Mouse (Mus musculus): ENCODE measurements around the gene Gys1. TPM values are rescaled to one million over a fixed set of nuclear protein-coding genes. Genes with fewer than 3 reads are reported as not detected.
"Not testable (repeated sequence)": the region's sequence is repeated elsewhere in the genome, so short reads cannot be mapped to it uniquely, and the experiment has no call there.

The Gys1 gene
- polyA plus RNA-seq, 1 experiment: 11.2 TPM

DNA sequence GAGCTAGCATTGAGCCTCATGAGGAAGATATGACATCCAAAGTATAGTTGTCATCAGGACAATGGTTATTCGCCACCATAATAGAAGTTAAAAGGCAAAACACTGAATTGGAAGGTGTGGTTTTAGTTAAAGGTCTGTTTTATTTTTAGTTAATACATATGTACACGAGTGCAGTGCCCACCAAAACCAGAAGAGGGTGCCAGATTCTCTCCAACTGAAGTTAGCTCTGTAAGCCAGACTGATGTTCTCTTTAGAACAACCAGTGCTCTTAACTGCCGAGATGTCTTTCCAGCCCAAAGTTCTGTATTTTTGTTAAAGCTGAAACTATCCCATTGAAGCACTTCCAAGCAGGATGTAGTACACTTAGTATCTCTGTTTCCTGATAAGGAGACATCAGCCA lies 36.2 kb downstream of the Gys1 start:
- DNase-seq (ENCODE audit: low read depth, low spot score): no peak
- WGBS: 5% methylated on average over 3 of the region's 3 CpGs

DNA sequence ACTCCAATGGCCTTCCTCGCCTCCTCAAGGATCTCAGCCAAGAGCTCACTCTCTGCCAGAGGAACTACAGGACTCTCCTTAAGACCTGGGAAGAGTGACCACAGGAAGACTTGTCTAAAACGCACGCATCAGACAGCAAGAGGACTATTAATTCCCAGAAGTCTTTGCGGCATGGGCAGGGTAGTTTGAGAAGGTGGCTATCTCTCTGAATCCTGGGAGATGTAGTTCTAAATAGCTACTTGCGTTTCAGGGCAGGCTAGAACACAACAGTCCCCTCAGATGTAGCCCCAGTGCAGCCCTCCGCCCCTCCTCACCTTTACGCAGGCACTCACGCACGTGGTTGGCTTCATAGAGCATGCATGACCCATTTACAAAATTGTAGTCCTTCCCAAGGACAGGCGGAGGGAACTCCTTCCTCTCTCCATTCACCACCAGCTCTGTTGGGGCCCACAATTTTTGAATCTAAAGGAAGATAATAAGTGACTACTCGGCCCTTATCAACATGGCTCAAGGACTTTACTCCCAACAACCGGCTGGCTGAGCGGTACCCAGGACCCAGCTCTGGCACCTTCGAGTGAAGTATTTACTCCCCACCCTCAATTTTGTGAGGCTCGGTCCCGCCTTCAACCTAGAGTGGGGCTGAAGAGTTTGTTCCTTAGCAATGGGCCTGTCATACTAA lies 40.8 kb downstream of the Gys1 start:
- no peak for DNase-seq (ENCODE audit: low read depth, low spot score)
- 54% methylated on average over 16 of the region's 16 CpGs for WGBS

DNA sequence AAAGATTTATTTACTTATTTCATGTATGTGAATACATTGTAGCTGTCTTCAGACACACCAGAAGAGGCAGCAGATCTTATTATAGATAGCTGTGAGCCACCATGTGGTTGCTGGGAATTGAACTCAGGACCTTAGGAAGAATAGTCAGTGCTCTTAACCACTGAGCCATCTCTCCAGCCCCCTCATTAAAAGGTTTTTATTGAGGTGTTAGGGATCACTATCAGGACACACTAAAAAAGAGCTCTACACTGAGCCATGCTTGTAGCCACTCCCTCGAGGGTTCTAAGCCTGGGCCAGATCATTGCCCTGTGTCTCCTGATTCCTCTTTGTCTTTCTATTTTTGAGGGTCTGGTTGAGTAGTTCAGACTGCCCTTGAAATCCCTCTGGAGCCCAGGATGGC lies 41.8 kb downstream of the Gys1 start:
- WGBS: 29% methylated on average over 1 of the region's 1 CpGs
- no peak for DNase-seq (ENCODE audit: low read depth, low spot score)

DNA sequence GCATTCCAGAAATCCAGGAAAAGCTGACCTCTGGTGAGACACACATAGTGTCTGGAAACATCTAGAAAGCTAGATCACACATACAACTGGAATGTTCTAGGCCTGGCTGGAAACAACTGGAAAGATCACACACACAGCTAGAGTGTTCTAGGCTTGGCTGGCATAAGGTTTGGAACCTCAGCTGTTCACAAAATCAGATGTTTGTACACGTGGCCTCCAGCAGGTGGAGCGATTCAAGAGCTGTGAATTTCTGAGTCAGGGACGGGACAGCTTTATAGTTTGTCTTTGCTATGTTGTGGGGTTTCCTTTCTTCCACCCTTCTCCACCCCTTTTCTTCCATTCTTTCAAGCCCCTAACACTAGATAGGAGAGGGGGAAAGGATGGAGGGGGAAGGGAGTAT lies 42.4 kb downstream of the Gys1 start:
- WGBS: 1% methylated on average over 3 of the region's 3 CpGs
- no peak for DNase-seq (ENCODE audit: low read depth, low spot score)

DNA sequence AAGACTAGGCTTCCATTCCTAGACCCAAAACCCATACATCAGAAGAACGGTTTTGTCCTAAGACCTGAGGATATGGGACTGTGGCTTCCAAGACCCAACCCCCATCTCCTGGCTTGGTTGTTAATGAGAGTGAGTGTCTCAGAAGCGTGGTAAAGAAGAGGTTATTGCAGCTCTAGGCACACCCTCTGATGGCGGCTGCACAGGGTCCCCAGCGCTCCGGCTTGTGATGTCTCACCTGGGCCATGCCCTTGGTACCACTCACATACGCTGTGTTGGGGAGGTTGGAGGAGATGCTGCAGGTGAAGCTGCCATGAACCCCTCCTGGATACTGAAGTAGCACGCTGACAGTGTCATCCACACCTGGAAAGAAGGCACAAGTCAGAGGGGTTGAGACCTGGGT lies 44.1 kb downstream of the Gys1 start:
- WGBS: 94% methylated on average over 7 of the region's 7 CpGs
- no peak for DNase-seq (ENCODE audit: low read depth, low spot score)

DNA sequence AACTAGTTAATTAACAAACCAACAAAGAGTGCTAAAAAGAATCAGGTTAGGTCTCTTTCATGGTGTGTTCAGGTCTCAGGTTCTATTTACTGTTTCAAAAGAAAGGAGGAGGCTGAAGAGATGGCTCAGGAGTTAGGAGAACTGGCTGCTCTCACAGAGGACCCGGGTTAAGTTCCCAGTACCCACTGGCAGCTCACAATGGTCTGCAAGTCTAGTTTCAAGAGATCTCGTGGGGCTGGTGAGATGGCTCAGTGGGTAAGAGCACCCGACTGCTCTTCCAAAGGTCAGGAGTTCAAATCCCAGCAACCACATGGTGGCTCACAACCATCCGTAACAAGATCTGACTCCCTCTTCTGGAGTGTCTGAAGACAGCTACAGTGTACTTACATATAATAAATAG lies 45.7 kb downstream of the Gys1 start:
- WGBS: 74% methylated on average over 4 of the region's 4 CpGs
- not testable (repeated sequence) for DNase-seq (ENCODE audit: low read depth, low spot score)

DNA sequence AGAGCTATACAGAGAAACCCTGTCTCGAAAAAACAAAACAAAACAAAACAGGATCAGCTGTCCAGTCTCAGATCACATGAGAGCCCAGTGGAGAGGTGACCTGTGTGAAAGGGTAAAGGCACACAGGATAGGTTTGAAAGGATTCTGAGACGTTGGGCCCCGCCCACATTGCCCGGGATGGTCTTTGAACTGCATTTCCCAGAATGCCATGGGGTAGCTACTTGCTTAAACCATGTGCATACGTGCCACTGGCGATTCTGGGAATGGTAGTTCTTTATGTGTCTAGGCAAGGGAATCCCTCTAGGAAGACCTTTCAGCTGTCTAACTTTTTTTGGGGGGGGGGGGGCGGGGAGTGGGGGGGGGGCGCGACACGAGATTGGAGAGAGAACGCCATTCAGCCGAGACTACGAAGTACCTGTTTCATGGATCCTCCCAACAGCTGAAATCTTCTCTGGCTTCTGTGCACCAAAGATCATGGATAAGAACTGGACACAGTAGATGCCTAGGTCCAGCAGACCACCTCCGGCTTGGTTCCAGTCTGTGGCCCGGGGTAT lies 46.8 kb downstream of the Gys1 start, which contains the start of gene Tulp2:
Gene Tulp2 (plus strand): TSS at position 504 of the 554 bp plus-strand sequence.
- WGBS: 54% methylated on average over 15 of the region's 15 CpGs
- DNase-seq (ENCODE audit: low read depth, low spot score): no peak

DNA sequence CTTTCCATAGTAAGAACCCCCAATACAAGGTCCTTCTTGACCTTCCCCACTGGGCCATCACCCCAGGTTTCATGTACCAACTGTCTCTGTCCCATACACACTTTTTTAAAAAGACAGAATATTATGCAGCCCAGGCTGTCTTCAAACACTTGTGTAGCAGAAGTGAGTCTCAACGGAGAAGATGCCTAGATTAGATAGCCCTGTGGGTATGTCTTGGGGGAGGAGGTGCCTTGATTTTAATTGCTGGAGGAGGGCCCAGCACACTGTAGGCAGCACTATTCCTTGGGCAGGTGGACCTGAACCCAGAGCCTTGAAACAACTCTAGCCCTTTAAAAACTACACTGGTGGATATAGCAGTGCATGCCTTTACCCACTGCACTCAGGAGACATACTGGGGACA lies 47.5 kb downstream of the Gys1 start:
- DNase-seq (ENCODE audit: low read depth, low spot score): no peak
- WGBS: 90% methylated on average over 1 of the region's 1 CpGs

DNA sequence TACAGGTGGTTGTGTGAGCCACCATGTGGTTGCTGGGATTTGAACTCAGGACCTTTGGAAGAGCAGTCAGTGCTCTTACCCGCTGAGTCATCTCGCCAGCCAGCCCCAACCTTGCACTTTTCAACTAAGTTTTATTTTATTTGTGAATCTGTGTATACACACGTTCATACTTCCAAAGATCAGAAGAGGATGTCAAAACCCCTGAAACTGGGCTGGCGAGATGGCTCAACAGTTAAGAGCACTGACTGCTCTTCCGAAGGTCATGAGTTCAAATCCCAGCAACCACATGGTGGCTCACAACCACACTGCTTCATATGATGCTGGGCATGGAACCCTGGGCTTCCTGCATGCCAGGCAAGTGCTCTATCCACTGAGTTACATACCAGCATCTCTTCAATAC lies 50.3 kb downstream of the Gys1 start:
- WGBS: 89% methylated on average over 5 of the region's 5 CpGs
- not testable (repeated sequence) for DNase-seq (ENCODE audit: low read depth, low spot score)

DNA sequence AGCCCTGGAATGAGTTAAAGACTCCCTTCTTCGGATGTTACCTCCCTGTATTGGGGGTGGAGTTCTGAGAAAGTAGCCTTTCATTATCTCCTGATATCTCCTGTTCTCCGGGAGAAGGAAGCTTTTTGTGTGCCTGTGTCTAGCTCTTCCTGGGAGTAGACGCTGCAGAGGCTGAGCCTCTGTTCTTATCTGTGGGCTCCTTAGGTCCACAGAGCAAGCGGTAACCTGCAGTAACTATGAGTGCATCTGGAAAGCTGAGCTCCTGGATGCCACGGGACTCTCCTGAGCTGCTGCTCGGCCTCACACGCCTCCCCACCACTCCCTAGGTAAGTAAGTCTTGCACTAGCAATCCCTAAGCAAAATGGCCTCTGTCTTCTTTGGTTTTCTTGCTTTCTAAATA lies 51.5 kb downstream of the Gys1 start:
- 71% methylated on average over 7 of the region's 7 CpGs for WGBS
- no peak for DNase-seq (ENCODE audit: low read depth, low spot score)

DNA sequence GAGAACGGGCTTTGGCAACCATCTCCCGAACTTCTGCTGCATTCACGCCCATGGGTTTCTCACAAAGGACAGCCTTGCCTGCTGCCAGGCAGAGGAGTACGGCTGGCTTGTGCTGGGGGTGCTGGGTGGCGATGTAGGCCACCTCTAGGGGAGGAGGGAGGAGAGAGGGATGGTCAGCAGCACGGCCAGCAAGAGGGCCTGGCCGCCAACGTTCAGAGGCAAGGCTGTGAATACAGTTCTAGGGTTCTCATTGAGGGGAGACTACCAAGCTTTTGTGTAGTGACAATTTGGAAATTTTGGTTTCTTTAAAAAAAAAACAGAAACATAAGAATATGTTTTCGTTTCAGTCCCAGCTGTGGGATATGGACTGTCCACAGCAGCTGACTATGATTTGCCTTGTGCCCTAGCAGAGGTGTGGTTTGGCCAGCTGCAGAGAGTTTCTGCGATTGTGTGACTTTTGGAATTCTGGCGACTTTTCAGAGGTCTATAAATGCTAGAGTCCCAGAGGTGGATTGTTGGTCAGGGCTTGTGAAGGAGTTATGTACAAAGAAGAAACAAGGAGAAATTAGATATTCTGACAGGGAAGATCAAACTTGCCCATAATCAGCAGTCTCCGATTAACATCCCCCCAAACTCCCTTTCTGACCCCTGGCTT lies 52.2 kb downstream of the Gys1 start, which contains the start of gene Gm45808:
Gene Gm45808 (minus strand): TSS at position 51 of the 655 bp plus-strand sequence.
- 75% methylated on average over 12 of the region's 12 CpGs for WGBS
- DNase-seq (ENCODE audit: low read depth, low spot score): no peak

DNA sequence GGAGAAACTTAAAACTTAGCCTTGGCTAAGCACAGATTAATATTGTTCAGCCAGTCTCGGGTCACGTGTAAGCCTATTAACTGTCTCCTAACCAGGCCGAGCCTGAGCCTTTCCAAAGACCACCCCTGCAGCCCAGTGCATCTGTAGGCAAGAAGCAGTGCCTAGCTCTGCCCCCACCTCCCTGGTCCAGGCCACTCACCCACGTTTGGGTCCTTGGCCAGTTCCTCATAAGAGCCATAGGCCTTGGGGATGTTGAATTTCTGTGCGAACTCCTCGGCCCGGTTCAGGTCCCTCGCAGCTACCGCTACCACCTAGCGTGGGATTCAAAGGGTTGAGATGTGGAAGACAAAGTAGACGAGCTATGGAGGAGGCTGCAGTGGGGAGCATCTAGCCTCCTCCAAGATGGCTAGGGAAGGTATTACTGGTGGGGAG lies 53.2 kb downstream of the Gys1 start:
- 79% methylated on average over 11 of the region's 11 CpGs for WGBS
- DNase-seq (ENCODE audit: low read depth, low spot score): no peak

DNA sequence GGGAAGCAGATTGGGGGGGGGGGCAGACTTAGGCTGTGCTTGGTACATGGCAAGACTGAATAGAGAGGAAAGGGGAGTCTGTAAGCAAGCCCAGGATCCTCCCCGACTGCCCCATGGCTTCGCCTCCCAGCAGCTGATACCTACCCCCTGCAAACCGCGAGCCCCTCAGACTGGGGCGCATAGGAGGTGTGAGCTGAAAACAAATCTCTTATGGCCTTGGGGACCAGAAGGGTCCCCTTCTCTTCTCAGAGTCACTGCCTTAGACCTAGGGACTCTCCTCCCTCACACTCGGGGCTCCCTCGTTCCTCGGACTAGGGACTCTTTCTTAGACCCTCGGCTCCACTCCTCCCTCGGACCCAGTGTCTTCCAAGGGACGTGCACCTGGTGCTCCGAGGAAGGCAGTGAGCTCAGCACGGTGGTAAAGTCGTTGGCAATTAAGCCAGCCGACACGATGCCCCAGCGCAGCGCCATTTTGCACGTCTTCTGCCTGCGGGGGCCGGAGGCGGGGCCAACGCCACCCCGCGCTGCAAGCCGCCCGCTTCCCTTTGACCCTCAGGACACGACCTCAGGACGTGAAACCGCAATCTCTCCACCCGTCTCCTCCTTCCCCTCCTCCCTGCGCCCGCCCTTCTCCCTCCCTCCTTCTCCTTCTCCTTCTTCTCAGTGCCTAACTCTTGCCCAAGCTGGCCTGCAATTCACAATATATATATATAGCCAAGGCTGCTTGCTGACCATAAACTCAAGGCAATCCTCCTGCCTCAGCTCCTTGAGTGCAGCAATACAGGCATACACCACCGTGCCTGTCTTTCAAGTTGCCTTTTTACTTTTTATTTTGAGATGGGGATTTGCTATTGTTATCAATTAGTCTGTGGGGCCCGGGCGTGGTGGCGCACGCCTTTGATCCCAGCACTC lies 53.9 kb downstream of the Gys1 start, which contains the start of gene Dhdh:
Gene Dhdh (minus strand): TSS at position 513 of the 912 bp plus-strand sequence.
- no peak for DNase-seq (ENCODE audit: low read depth, low spot score)
- WGBS: 19% methylated on average over 38 of the region's 38 CpGs

DNA sequence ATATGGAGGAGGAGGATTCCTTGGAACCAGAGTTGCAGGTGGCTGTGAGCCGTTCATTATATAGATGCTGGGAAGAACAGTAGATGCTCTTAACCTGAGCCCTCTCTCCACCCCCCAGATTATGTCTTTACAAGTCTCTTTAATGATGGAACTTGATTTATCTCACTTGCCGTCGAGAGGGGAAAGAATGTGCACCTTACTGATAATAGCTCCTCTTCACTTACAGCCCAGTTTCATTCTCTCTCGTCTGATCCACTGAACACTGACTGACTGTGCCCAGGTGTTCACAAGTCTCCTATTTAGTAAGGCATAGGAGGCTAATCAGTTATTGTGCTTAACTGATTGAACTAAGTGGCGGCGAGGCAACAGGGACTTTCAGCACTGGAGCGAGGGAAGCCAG lies 54.9 kb downstream of the Gys1 start:
- no peak for DNase-seq (ENCODE audit: low read depth, low spot score)
- WGBS: 90% methylated on average over 7 of the region's 7 CpGs

DNA sequence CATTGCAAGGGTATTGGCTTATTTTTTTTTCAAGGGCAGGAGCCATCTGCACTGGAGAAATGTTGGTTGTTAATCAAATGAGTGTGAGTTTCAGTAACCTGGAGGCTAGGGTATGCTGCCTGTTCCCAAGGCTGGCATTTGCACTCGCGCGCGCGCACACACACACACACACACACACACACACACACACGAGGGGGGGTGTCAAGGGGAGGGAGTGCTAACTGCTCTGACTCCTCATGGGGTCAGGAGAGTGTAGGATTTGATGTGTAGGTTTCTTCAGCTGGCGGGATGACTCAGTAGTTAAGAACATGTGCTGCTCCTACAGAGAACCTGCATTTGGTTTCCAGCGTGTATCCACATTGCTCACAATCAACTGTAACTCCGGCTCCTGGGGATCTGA lies 56.2 kb downstream of the Gys1 start:
- DNase-seq (ENCODE audit: low read depth, low spot score): no peak
- WGBS: 35% methylated on average over 9 of the region's 9 CpGs

DNA sequence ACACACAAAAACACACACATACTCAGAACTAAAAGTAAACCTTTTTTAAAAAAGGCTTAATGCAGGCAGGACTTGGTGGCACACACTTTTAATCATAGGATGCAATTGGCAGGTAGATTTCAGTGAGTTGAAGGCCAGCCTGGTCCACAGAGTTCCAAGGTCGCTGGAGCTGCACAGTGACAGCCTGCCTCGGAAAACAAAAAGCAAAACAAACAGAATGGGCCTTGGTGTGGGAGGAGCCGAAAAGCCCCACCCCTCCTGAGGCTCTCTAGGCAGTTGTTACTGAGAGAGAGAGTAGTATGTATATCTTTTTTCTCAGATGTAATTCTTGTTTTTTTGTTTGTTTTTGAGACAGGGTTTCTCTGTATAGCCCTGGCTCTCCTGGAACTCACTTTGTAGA lies 56.6 kb downstream of the Gys1 start:
- WGBS: 7% methylated on average over 3 of the region's 3 CpGs
- DNase-seq (ENCODE audit: low read depth, low spot score): no peak

DNA sequence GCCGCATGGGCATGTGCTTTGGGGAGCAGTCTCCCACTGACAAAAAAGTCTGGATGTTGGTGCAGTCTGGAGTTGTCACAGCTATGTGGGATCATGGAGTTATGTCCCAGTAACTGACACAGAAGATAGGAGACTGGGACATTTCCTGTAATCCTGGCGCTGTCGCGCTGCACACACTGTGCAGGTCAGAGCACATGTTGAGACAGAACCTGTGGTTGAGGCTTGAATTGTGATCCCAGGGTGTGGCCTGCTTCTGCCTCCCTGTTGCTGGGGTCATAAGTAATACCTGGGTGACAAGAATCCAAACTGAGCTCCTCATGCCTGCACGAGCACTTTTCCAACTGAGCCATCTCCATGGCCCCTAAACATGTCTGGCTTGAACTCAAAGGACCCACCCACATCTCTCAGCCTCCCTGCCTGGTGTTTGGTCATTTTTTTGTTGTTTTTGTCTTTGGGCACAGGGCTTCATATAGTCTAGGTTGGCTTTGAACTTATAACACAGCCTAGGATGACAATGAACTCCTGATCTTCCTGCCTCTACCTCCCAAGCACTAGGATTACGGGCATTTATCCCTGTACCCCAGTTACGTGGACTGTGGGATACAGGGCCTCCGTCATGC lies 57.7 kb downstream of the Gys1 start:
- no peak for DNase-seq (ENCODE audit: low read depth, low spot score)
- WGBS: 93% methylated on average over 8 of the region's 8 CpGs

DNA sequence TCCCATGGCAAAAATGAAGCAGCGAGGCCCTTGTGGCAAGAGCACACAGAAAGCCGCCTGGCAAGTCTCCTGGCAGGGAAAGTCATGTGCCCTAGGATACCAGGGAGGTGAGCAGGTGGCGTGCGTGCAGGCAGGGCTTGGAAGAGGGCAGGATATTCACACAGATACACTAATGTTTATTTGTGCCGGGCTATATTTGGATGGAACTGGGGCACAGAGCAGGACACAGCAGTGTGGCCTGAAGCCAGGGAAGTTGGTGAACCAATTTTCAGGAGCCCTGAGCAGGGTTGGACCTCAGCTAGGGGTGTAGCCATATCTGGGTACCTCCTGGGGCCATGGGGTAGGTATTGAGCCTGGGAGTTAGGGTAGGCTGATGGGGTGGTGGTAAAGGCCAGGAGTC lies 58.3 kb downstream of the Gys1 start:
- WGBS: 65% methylated on average over 5 of the region's 5 CpGs
- DNase-seq (ENCODE audit: low read depth, low spot score): no peak

DNA sequence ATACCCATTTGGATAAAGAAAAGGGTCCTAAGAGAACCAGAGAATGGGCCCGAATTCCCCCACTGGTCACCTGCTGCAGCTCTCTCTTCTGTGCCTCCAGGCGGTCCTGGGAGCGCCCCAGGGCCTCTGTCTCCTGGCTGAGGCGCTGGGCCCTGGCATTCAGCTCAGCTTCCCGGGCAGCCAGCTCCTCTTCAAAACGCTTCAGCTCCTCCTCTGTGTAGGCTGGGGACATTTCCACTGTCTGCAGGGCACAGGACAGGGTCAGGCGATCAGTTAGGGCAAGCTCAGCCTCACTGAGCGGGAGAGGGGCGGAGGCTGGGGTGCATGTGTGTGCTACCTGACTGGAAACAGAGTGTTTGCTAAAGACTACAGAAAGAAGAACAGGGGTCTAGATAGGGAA lies 59.9 kb downstream of the Gys1 start:
- no peak for DNase-seq (ENCODE audit: low read depth, low spot score)
- 91% methylated on average over 9 of the region's 9 CpGs for WGBS

DNA sequence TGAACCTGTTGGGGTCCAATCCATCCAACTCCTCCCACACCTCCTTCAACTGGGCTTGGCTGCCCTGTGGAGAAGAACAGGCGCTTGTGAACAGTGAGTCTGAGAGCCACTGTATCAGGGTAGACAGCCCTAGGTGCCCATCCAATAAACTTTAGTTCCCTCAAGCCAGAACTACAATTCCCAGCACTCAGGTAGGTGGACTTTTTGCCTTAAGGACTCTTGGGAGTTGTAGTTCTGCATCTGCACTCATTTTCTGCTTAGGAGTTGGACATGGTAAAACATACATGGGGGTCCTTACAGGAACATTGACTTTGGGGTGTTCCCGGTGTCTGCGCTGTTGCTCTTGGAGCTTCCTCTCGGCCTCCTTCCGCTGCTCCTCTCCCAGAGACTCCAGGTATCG lies 63.8 kb downstream of the Gys1 start:
- DNase-seq (ENCODE audit: low read depth, low spot score): no peak
- WGBS: 95% methylated on average over 6 of the region's 6 CpGs
